Mouse (Mus musculus) Patski (cell line): ENCODE data around the gene Mecr. TPM values are rescaled to one million over a fixed set of nuclear protein-coding genes. Genes with fewer than 3 reads are reported as not detected.
A peak's percentile ranks its signal among the peaks of the same experiment; 100 is the strongest.

Experiments
- ATAC-seq: fragments of 100-300 bp; one replicate; pipeline ENCODE4 v1.8.0; 2021
- CTCF ChIA-PET: fragments of 350-600 bp; sonication (Branson Sonifier 250); formaldehyde crosslinking; loops from one replicate; lab custom pipeline; 2022; ENCODE audit warnings: inconsistent platforms; lab: Charles Lee
- POLR2A ChIA-PET: fragments of 350-600 bp; sonication (Branson Sonifier 250); formaldehyde crosslinking; loops from one replicate; lab custom pipeline; 2022; ENCODE audit warnings: antibody characterized with exemption, inconsistent platforms; lab: Charles Lee
- DNase-seq: peaks from one replicate; pipeline ENCODE4 v3.0.0-alpha.2; 2011; ENCODE audit warnings: low read depth, low spot score
- H3K27me3 ChIP-seq: fragments of 371-371 bp; one replicate; pipeline ENCODE4 v1.5.1; 2021
- CTCF ChIP-seq: fragments of 100-300 bp; IDR thresholded peaks from one replicate; pipeline ENCODE4 v1.5.1; 2021
- in situ Hi-C: fragments of 300-500 bp; cut with MboI; formaldehyde crosslinking; loops from 3 replicates; pipeline ENCODE4 v1.11.1; 2018; ENCODE audit warnings: low pct_unique_long_range_greater_than_20kb, mixed read lengths
- polyA plus RNA-seq: library from polyadenylated mRNA; unstranded; gene quantifications from one replicate; pipeline ENCODE4 v1.2.3, GENCODE M21; 2021

Mecr gene
- polyA plus RNA-seq, 1 experiment from 2014 or later: 17.0 TPM

DNA sequence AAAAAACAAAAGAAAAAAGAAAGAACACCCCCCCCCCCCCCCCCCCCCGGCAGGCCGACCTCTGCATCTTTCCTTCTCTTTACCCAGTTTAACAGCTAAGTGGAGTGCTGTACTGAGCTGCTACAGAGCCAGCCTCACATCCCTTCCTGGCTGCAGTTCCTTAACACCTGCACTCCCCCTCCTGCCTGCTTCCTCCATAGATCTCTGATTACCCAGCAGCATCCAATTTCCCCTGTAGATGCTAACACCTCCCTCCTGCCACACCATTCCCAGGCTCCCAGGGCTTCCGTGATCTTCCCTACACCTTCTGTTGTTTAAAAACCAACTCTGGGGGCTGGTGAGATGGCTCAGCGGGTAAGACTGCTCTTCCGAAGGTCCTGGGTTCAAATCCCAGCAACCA lies 68.3 kb downstream of the Mecr start:
- in situ Hi-C loops: no loop called here

DNA sequence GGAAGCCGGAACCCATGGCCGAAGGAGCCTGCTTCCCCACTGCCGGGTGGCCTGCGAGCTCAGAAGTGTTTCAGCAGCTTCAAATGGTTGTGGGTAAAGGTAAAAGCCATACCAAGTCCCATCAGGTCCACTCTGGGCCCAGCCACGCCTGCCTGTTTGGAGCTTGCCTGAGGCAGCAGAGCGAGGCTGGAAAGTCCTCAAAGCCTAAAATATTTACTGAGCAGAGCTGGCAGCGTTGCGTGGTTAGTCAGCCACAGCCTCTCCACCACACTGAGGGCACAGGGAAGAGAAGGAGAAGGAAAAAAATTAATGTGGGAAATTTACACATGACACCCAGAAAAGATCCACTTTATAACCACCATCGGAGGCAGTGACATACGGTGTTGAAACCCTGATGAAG lies 70.3 kb downstream of the Mecr start:
- CTCF ChIA-PET: interaction anchor here (1.0 kb wide), 3 partner anchors 17 to 166 kb away, joined by 3 to 4 read pairs (median 4); no protein-coding TSS in a partner anchor
- H3K27me3 ChIP-seq: no peaks in the 10 kb centered on the region
- DNase-seq (peak; percentile 41), ATAC-seq (peak; percentile 16)
- POLR2A ChIA-PET: no interaction called here
- TF ChIP-seq CTCF: no peak
- in situ Hi-C loops: no loop called here

More for the DNA sequence above, 68.3 kb downstream of the Mecr start:
- DNase-seq (no peak), ATAC-seq (no peak)
- CTCF ChIA-PET: no interaction called here
- POLR2A ChIA-PET: no interaction called here
- no peak for TF ChIP-seq CTCF
- H3K27me3 ChIP-seq: no peaks in the 10 kb centered on the region

- no peak for TF ChIP-seq CTCF
- no peak for DNase-seq
- ATAC-seq: no peak
- ChIA-PET CTCF (interaction anchor here (1.0 kb wide), 3 partner anchors 17 to 166 kb away, joined by 3 to 4 read pairs (median 4); no protein-coding TSS in a partner anchor), POLR2A (interaction anchor here (0.6 kb wide), 1 partner anchor 205 kb away, joined by 9 read pairs; no protein-coding TSS in a partner anchor)
- no peaks in the 10 kb centered on the region for H3K27me3 ChIP-seq
- in situ Hi-C loops: no loop called here
These were observed 70.9 kb downstream of the Mecr start for GRCm38 (mm10) chr4:131914046-131914643.

- ATAC-seq (no peak), DNase-seq (no peak)
- POLR2A ChIA-PET: interaction anchor here (0.6 kb wide), 1 partner anchor 204 kb away, joined by 9 read pairs; no protein-coding TSS in a partner anchor
- no peak for TF ChIP-seq CTCF
- no peaks in the 10 kb centered on the region for H3K27me3 ChIP-seq
- CTCF ChIA-PET: no interaction called here
- in situ Hi-C loops: no loop called here
These were observed 71.7 kb downstream of the Mecr start for GRCm38 (mm10) chr4:131914891-131915469.

DNA sequence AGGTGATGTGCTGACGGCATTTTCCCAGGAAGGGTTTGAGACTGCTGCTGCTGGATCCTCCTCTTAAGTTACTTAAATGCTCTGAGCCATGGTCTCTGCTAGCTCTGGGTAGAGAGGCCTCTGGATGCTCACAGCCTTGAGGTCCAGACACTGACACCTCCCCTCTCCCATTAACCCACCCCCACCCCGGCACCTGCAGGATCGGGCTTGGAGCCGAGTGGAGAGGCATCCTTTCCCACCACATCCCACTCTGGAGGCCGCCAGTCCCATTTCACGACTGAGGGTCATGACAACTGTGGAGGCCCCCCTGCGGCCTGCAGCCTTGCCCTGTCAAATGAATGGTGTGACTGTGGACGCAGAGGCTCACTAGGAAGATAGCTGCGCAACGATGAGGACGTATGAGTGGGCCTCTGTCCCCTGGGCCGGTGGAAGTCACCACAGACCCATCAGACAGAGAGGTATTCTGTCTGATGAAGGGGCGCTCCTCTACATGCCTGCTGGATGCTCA lies 72.6 kb downstream of the Mecr start:
- CTCF ChIA-PET: interaction anchor here (2.6 to 2.8 kb wide), 2 partner anchors 11 to 164 kb away, joined by 9 to 16 read pairs; no protein-coding TSS in a partner anchor
- in situ Hi-C loops: no loop called here
- DNase-seq: no peak
- no peak for ATAC-seq
- no peaks in the 10 kb centered on the region for H3K27me3 ChIP-seq
- no peak for TF ChIP-seq CTCF
- POLR2A ChIA-PET: interaction anchor here (0.7 kb wide), 1 partner anchor 156 kb away, joined by 4 read pairs; no protein-coding TSS in a partner anchor

DNA sequence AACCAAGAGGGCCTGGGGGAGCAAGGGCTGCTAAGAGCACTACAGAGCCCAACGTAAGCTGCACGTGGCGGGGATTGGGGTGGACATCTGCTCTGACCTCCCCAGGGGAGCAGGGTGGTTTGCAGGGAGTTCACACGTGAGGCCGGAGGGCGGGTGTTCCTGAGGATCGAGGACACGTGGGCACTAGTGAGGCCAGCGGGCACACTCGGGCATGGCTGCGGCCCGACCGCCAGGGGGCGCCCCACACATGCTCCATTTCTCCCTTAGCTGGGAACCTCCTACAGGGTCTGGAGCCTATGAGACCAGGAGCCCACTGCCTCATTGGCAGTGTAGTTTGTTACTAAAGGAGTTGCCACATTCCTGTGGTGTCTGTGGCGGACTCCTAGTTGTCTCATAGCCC lies 73.2 kb downstream of the Mecr start:
- no peak for TF ChIP-seq CTCF
- ChIA-PET CTCF (interaction anchor here (2.6 to 2.8 kb wide), 2 partner anchors 11 to 163 kb away, joined by 9 to 16 read pairs; no protein-coding TSS in a partner anchor), POLR2A (no interaction called here)
- no peaks in the 10 kb centered on the region for H3K27me3 ChIP-seq
- ATAC-seq (peak; percentile 56), DNase-seq (no peak)
- in situ Hi-C loops: no loop called here

DNA sequence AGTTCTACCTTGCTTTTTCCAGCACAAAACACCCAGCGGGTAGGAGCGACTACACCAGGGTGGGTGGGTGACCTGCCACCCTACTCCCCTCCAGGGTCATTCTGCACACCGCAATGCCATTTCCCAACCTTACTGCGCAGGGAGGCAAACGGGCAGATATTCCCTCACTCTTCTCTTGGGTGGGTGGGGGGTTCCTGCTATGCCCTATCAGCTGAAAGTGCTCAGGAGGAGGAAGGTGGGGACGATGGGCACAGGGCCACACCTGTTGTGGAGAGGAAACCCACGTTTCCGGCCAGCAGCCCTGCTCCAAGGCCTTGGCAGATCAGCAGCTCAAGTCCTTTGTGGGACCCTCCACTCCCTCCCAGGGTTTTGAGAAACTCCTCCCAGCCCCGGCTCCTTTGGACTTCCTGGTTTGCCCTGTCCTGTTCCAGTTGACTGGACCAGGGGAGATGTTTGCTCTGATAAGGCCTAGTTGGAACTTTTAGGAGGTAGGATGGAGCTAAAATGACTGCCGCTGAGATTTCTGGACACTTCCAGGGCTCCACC lies 73.8 kb downstream of the Mecr start:
- ChIA-PET CTCF (interaction anchor here (2.6 to 2.8 kb wide), 2 partner anchors 10 to 162 kb away, joined by 9 to 16 read pairs; no protein-coding TSS in a partner anchor), POLR2A (no interaction called here)
- DNase-seq (no peak), ATAC-seq (no peak)
- in situ Hi-C loops: no loop called here
- no peaks in the 10 kb centered on the region for H3K27me3 ChIP-seq
- no peak for TF ChIP-seq CTCF

Other genes with a start within 250 kb of the Mecr start
- 0.63 TPM for gene Ptpru, start 5.2 kb upstream of the Mecr start, polyA plus RNA-seq
- 49.5 TPM for gene Srsf4, start 30.1 kb downstream of the Mecr start, polyA plus RNA-seq
- not detected for gene Tmem200b, start 78.3 kb downstream of the Mecr start, polyA plus RNA-seq
- 0.21 TPM for gene Gm10300, start 231.2 kb downstream of the Mecr start, polyA plus RNA-seq
- gene Epb41, start 231.9 kb downstream of the Mecr start, polyA plus RNA-seq: 53.5 TPM